Mouse (Mus musculus): ENCODE measurements around the gene Dhps. TPM values are rescaled to one million over a fixed set of nuclear protein-coding genes. Genes with fewer than 3 reads are reported as not detected.
"Not testable (repeated sequence)": the region's sequence is repeated elsewhere in the genome, so short reads cannot be mapped to it uniquely, and the experiment has no call there.

Gene Dhps
- total RNA-seq, 2 experiments from 2014 or later, result 53.2 to 56.1 TPM

- no peak for DNase-seq (ENCODE audit: low spot score in 2 of 2)
Measured at GRCm38 (mm10) chr8:85091526-85092090, 20.1 kb downstream of the Dhps start.

GRCm38 (mm10) chr8:85095051-85095450 lies 23.5 kb downstream of the Dhps start:
- no peak for DNase-seq (ENCODE audit: low spot score in 2 of 2)

- DNase-seq (ENCODE audit: low spot score in 2 of 2), result no peak
Measured at GRCm38 (mm10) chr8:85095566-85095965, 24.0 kb downstream of the Dhps start.

GRCm38 (mm10) chr8:85096196-85096595 lies 24.6 kb downstream of the Dhps start:
- no peak for DNase-seq (ENCODE audit: low spot score in 2 of 2)

- DNase-seq (ENCODE audit: low spot score in 2 of 2), result no peak
Measured at GRCm38 (mm10) chr8:85096850-85097249, 25.3 kb downstream of the Dhps start.

GRCm38 (mm10) chr8:85100076-85100665 lies 28.6 kb downstream of the Dhps start:
- no peak for DNase-seq (ENCODE audit: low spot score in 2 of 2)

- no peak for DNase-seq (ENCODE audit: low spot score in 2 of 2)
Measured at GRCm38 (mm10) chr8:85113241-85113640, 41.7 kb downstream of the Dhps start.

GRCm38 (mm10) chr8:85115501-85115900 lies 43.9 kb downstream of the Dhps start:
- no peak for DNase-seq (ENCODE audit: low spot score in 2 of 2)

GRCm38 (mm10) chr8:85116984-85117383 lies 45.4 kb downstream of the Dhps start:
- no peak for DNase-seq (ENCODE audit: low spot score in 2 of 2)

GRCm38 (mm10) chr8:85119052-85119981 lies 47.8 kb downstream of the Dhps start:
- DNase-seq (ENCODE audit: low spot score in 2 of 2), result peak; percentile 68 to 87

- DNase-seq (ENCODE audit: low spot score in 2 of 2), result not testable (repeated sequence)
Measured at GRCm38 (mm10) chr8:85120251-85120650, 48.7 kb downstream of the Dhps start.

GRCm38 (mm10) chr8:85122995-85123394 lies 51.4 kb downstream of the Dhps start, which contains the start of gene Zfp791:
Gene Zfp791, minus strand, starts transcription at chr8:85123095.
- no peak for DNase-seq (ENCODE audit: low spot score in 2 of 2)

GRCm38 (mm10) chr8:85123691-85124090 lies 52.1 kb downstream of the Dhps start:
- DNase-seq (ENCODE audit: low spot score in 2 of 2), result no peak

Small RNA genes within 50 kb of the gene (microRNA-seq; reads per million reads assigned to microRNA genes)
- gene Gm23388 (0 to 0.20 reads per million in 2 experiments), gene Mir7070 (0.74 to 2.0 reads per million in 2 experiments)

Other genes with a start within 250 kb of the Dhps start
- gene Dand5, start 248.9 kb upstream of the Dhps start, total RNA-seq (2021), result 10 to 100 TPM; 10.7 to 10.9 TPM
- 10 to 100 TPM; 27.3 to 27.4 TPM for gene Gadd45gip1, start 240.2 kb upstream of the Dhps start, total RNA-seq (2021)
- gene Rad23a, start 231.1 kb upstream of the Dhps start, total RNA-seq (2021), result 10 to 100 TPM; 63.8 to 77.0 TPM
- gene Calr, start 224.8 kb upstream of the Dhps start, total RNA-seq (2021), result 100 to 1,000 TPM; 506 to 521 TPM
- gene Farsa, start 214.8 kb upstream of the Dhps start, total RNA-seq (2021), result 10 to 100 TPM; 48.8 to 50.1 TPM
- gene Syce2, start 199.6 kb upstream of the Dhps start, total RNA-seq (2021), result 10 to 100 TPM; 15.7 to 16.5 TPM
- gene Gcdh, start 177.8 kb upstream of the Dhps start, total RNA-seq (2021), result 10 to 100 TPM; 38.3 to 38.5 TPM
- gene Klf1, start 169.8 kb upstream of the Dhps start, total RNA-seq (2021), result under 1 TPM in 1 of 2 experiments, not detected in 1; 0.27 TPM
- 1 to 10 TPM; 2.8 to 5.1 TPM for gene Dnase2a, start 163.2 kb upstream of the Dhps start, total RNA-seq (2021)
- 10 to 100 TPM; 71.8 to 73.3 TPM for gene Mast1, start 134.4 kb upstream of the Dhps start, total RNA-seq (2021)
- 1 to 10 TPM in 1 of 2 experiments, under 1 TPM in 1; 0.87 to 1.1 TPM for gene Rtbdn, start 124.8 kb upstream of the Dhps start, total RNA-seq (2021)
- gene Gm49661, start 102.3 kb upstream of the Dhps start, total RNA-seq (2021), result not detected
- 100 to 1,000 TPM; 319 to 358 TPM for gene Prdx2, start 102.2 kb upstream of the Dhps start, total RNA-seq (2021)
- 10 to 100 TPM; 41.8 to 46.2 TPM for gene Rnaseh2a, start 102.0 kb upstream of the Dhps start, total RNA-seq (2021)
- 100 to 1,000 TPM; 102 to 103 TPM for gene Junb, start 93.0 kb upstream of the Dhps start, total RNA-seq (2021)
- 1 to 10 TPM; 8.1 to 9.5 TPM for gene Hook2, start 81.2 kb upstream of the Dhps start, total RNA-seq (2021)
- gene Best2, start 57.2 kb upstream of the Dhps start, total RNA-seq (2021), result not detected
- 100 to 1,000 TPM; 122 to 125 TPM for gene Asna1, start 46.5 kb upstream of the Dhps start, total RNA-seq (2021)
- 100 to 1,000 TPM; 132 to 133 TPM for gene Trir, start 44.9 kb upstream of the Dhps start, total RNA-seq (2021)
- gene Tnpo2, start 34.8 kb upstream of the Dhps start, total RNA-seq (2021), result 100 to 1,000 TPM; 163 to 179 TPM
- 10 to 100 TPM; 19.3 to 19.8 TPM for gene Fbxw9, start 11.7 kb upstream of the Dhps start, total RNA-seq (2021)
- not detected for gene Gm5741, start 3.8 kb upstream of the Dhps start, total RNA-seq (2021)
- gene Wdr83os, start 9.0 kb downstream of the Dhps start, total RNA-seq (2021), result 10 to 100 TPM; 60.9 to 65.6 TPM
- 10 to 100 TPM; 28.1 to 32.3 TPM for gene Wdr83, start 9.5 kb downstream of the Dhps start, total RNA-seq (2021)
- 10 to 100 TPM; 33.8 to 34.5 TPM for gene Man2b1, start 11.5 kb downstream of the Dhps start, total RNA-seq (2021)
- 1 to 10 TPM; 6.7 to 7.2 TPM for gene Zfp791, start 51.3 kb downstream of the Dhps start, total RNA-seq (2021)
- not detected for gene Cks1brt, start 80.2 kb downstream of the Dhps start, total RNA-seq (2021)
- gene Olfr371, start 154.2 kb downstream of the Dhps start, total RNA-seq (2021), result not detected
- gene Orc6, start 227.9 kb downstream of the Dhps start, total RNA-seq (2021), result 10 to 100 TPM; 29.1 to 29.6 TPM
- 100 to 1,000 TPM; 126 to 129 TPM for gene Vps35, start 228.0 kb downstream of the Dhps start, total RNA-seq (2021)

Measured in layer of hippocampus, adult 18-20 months (tissue).